In the genomic region with DNA sequence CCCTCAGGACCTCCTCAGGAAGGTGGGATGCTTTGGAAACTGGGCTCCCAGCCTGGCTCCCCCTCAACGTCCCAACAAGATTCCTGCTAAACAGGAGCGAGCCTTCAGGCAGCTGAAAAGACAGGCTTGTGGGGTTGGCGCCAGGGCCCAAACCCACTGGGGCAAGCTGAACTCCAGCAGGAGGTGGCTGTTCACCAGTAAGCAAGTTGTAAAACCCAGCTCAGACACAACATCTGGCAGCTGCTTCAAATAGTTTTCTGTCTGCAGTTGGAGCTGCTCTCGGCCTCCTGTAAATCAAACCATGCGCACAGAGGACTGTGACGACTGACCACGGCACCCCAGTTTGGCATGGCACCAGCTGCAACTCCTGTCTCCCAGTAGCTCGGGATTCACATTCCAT, we compare ENCODE assay signal across 9 mouse cellular contexts.
DNase-seq lines count a peak whose midpoint lies in the region; ATAC-seq and TF ChIP-seq lines count a peak whose summit lies in the region.
"Had no signal": no experiment of that assay in that cellular context is flagged by ENCODE, and none has a peak within 500 bp of the region (broad histone marks: within the 10 kb centered on the region; RNA-seq: fewer than 3 reads in every experiment).

No protein-coding gene starts in this region.

- peak; percentile 80 for DNase-seq in lung, embryonic 14.5 days
- DNase-seq in lung, adult 2 months = no peak
- peak; percentile 66 for DNase-seq in gastrocnemius, postnatal 10 days
- DNase-seq in intestine, embryonic 14.5 days (ENCODE audit: low spot score) = no peak
- DNase-seq in lung, postnatal 14 days = peak; percentile 70
- no peak for DNase-seq in right cerebral cortex, postnatal 25 days
- DNase-seq in cerebellum, postnatal 4 days (ENCODE audit: low spot score in 2 of 2) = no peak

- peak overlapping the region; percentile 85 for H3K27ac ChIP-seq in lung, embryonic 14.5 days (ENCODE audit: low read depth)
- peak overlapping the region; percentile 91 for H3K27ac ChIP-seq in intestine, embryonic 14.5 days (ENCODE audit: low read depth)

- no peak for TF ChIP-seq CTCF in lung, embryonic 14.5 days (IDR thresholded peaks at IDR 0.05; ENCODE audit: low read depth)
- no peak for TF ChIP-seq CTCF in lung, adult 2 months (IDR thresholded peaks at IDR 0.05; ENCODE audit: insufficient read depth, low read length)

- H3K4me1 ChIP-seq in lung, embryonic 14.5 days (ENCODE audit: insufficient read depth) = peaks cover 39% of the 10 kb centered on the region
- peaks cover 9% of the 10 kb centered on the region for H3K4me1 ChIP-seq in lung, adult 2 months (ENCODE audit: control insufficient read depth, insufficient read depth, low read length)
- peaks cover 48% of the 10 kb centered on the region for H3K4me1 ChIP-seq in intestine, embryonic 14.5 days (replicated peaks; ENCODE audit: control insufficient read depth, insufficient read depth, low read length)

- no peak overlapping the region; the same call in 1 of the 2 replicates for H3K4me2 ChIP-seq in lung, embryonic 14.5 days
- H3K4me2 ChIP-seq in intestine, embryonic 14.5 days (ENCODE audit: low read length) = no peak overlapping the region; the same call in 1 of the 2 replicates

- TF ChIP-seq POLR2A in lung, adult 2 months (IDR thresholded peaks at IDR 0.05; ENCODE audit: borderline replicate concordance, extremely low read depth, low read depth, low read length) = no peak

- H3K9me3 ChIP-seq in lung, embryonic 14.5 days (ENCODE audit: low read depth, low read length) = no peaks in the 10 kb centered on the region
- H3K9me3 ChIP-seq in intestine, embryonic 14.5 days (ENCODE audit: control insufficient read depth, low read length) = no peaks in the 10 kb centered on the region
- H3K9me3 ChIP-seq: G1E had no signal

- ATAC-seq in lung, embryonic 14.5 days (ENCODE audit: insufficient read depth) = peak; percentile 27; the same call in 1 of the 2 replicates
- no peak for ATAC-seq in intestine, embryonic 14.5 days (replicated peaks; ENCODE audit: low FRiP score, low TSS enrichment, low read depth)
- no peak for ATAC-seq in megakaryocyte-erythroid progenitor cell, adult 5-6 weeks (replicated peaks; ENCODE audit: low FRiP score, low TSS enrichment, poor library complexity, severe bottlenecking)

- no peaks in the 10 kb centered on the region for H3K36me3 ChIP-seq in lung, embryonic 14.5 days (ENCODE audit: insufficient read depth)
- H3K36me3 ChIP-seq in intestine, embryonic 14.5 days (ENCODE audit: control insufficient read depth, insufficient read depth, low read length) = no peaks in the 10 kb centered on the region
- H3K36me3 ChIP-seq: G1E had no signal

- 0 out of 2 replicates have a peak overlapping the region, but pooled peaks have one; percentile 17 for H3K9ac ChIP-seq in lung, embryonic 14.5 days
- H3K9ac ChIP-seq in intestine, embryonic 14.5 days (ENCODE audit: low read length) = peak overlapping the region; percentile 8; the same call in 1 of the 2 replicates

- H3K27me3 ChIP-seq in lung, embryonic 14.5 days (ENCODE audit: insufficient read depth, low read length) = no peaks in the 10 kb centered on the region
- H3K27me3 ChIP-seq in intestine, embryonic 14.5 days (replicated peaks; ENCODE audit: control insufficient read depth, insufficient read depth, low read length) = no peaks in the 10 kb centered on the region

- 27% methylated on average over 8 of the region's 8 CpGs for WGBS in lung, embryonic 14.5 days
- 60% methylated on average over 8 of the region's 8 CpGs for WGBS in lung, adult 2 months
- WGBS in intestine, embryonic 14.5 days = 29% methylated on average over 8 of the region's 8 CpGs

- H3K4me3 ChIP-seq in lung, embryonic 14.5 days (ENCODE audit: low read depth, low read length) = no peak overlapping the region
- no peak overlapping the region for H3K4me3 ChIP-seq in lung, adult 2 months (replicated peaks; ENCODE audit: extremely low read depth, low read depth, low read length)
- H3K4me3 ChIP-seq in intestine, embryonic 14.5 days (ENCODE audit: low read depth, low read length) = no peak overlapping the region

Comparison
In these comparisons a context has a peak if more than half of its experiments do, and no peak if none do; other contexts are left out.
1. DNase-seq: peak in lung, embryonic 14.5 days (single experiment), gastrocnemius, postnatal 10 days (single experiment) and lung, postnatal 14 days (single experiment); none in lung, adult 2 months (single experiment), intestine, embryonic 14.5 days (single experiment), right cerebral cortex, postnatal 25 days (single experiment) and cerebellum, postnatal 4 days (0 of 2).